Comparison of ENCODE assay signal across 10 mouse cellular contexts in genomic region chr14:27031142-27031541, GRCm38 (mm10). TPM values are rescaled to one million over a fixed set of nuclear protein-coding genes. Genes with fewer than 3 reads are reported as not detected.
DNase-seq lines count a peak whose midpoint lies in the region; ATAC-seq lines count a peak whose summit lies in the region.
"Had no signal": no experiment of that assay in that cellular context is flagged by ENCODE, and none has a peak within 500 bp of the region (broad histone marks: within the 10 kb centered on the region; RNA-seq: fewer than 3 reads in every experiment).

No protein-coding gene starts in this region.

- H3K4me1 ChIP-seq in midbrain, embryonic 11.5 days (ENCODE audit: control insufficient read depth, insufficient read depth, low read length): no peaks in the 10 kb centered on the region
- H3K4me1 ChIP-seq in midbrain, embryonic 15.5 days: peaks cover 3% of the 10 kb centered on the region; the same call in 1 of the 2 replicates
- 0 out of 2 replicates have a peak, but pooled peaks cover 3% of the 10 kb centered on the region for H3K4me1 ChIP-seq in liver, embryonic 13.5 days (replicated peaks)

- H3K4me3 ChIP-seq in midbrain, embryonic 11.5 days (ENCODE audit: low read depth, low read length): no peak overlapping the region
- no peak overlapping the region for H3K4me3 ChIP-seq in midbrain, embryonic 15.5 days
- H3K4me3 ChIP-seq in liver, embryonic 13.5 days (replicated peaks): no peak overlapping the region
- H3K4me3 ChIP-seq: heart, embryonic 13.5 days had no signal

- H3K4me2 ChIP-seq in midbrain, embryonic 11.5 days: no peak overlapping the region
- no peak overlapping the region for H3K4me2 ChIP-seq in midbrain, embryonic 15.5 days
- H3K4me2 ChIP-seq in liver, embryonic 13.5 days: no peak overlapping the region
- H3K4me2 ChIP-seq: heart, embryonic 13.5 days had no signal

- no peaks in the 10 kb centered on the region for H3K9me3 ChIP-seq in midbrain, embryonic 11.5 days (ENCODE audit: control insufficient read depth, low read length)
- no peaks in the 10 kb centered on the region for H3K9me3 ChIP-seq in midbrain, embryonic 15.5 days
- no peaks in the 10 kb centered on the region for H3K9me3 ChIP-seq in liver, embryonic 13.5 days (replicated peaks)
- H3K9me3 ChIP-seq: heart, embryonic 13.5 days had no signal

- ATAC-seq in midbrain, embryonic 11.5 days (ENCODE audit: low FRiP score): peak; percentile 40; the same call in 1 of the 2 replicates
- ATAC-seq in midbrain, embryonic 15.5 days (replicated peaks): no peak
- ATAC-seq in liver, embryonic 13.5 days (ENCODE audit: low read depth): no peak

- DNase-seq in midbrain, embryonic 11.5 days (ENCODE audit: low spot score, missing footprints): peak; percentile 96
- peak; percentile 78 for DNase-seq in adrenal gland, postnatal 25 days
- DNase-seq in fat pad, adult 2 months (ENCODE audit: extremely low read depth, low read depth, low spot score): peak; percentile 13
- DNase-seq in kidney, adult 18-20 months: peak; percentile 87
- DNase-seq in liver, embryonic 13.5 days: peak; percentile 22
- peak; percentile 52 to 71 for DNase-seq in right cerebral cortex, postnatal 10 days (ENCODE audit: low spot score in 2 of 2)
- DNase-seq in urinary bladder, postnatal 14 days (ENCODE audit: low spot score): peak; percentile 84

- WGBS in midbrain, embryonic 11.5 days: 10% methylated on average over 4 of the region's 4 CpGs
- WGBS in midbrain, embryonic 15.5 days: 10% methylated on average over 4 of the region's 4 CpGs
- WGBS in liver, embryonic 13.5 days (ENCODE audit: insufficient replicate concordance): 13% methylated on average over 4 of the region's 4 CpGs

- no peaks in the 10 kb centered on the region for H3K27me3 ChIP-seq in midbrain, embryonic 11.5 days (ENCODE audit: control insufficient read depth, insufficient read depth, low read length)
- no peaks in the 10 kb centered on the region for H3K27me3 ChIP-seq in midbrain, embryonic 15.5 days (replicated peaks)
- H3K27me3 ChIP-seq in liver, embryonic 13.5 days: no peaks in the 10 kb centered on the region; the same call in 1 of the 2 replicates
- H3K27me3 ChIP-seq: heart, embryonic 13.5 days had no signal

- no peaks in the 10 kb centered on the region for H3K36me3 ChIP-seq in midbrain, embryonic 11.5 days (ENCODE audit: control insufficient read depth, insufficient read depth, low read length)
- H3K36me3 ChIP-seq in midbrain, embryonic 15.5 days (replicated peaks): no peaks in the 10 kb centered on the region
- H3K36me3 ChIP-seq in liver, embryonic 13.5 days: no peaks in the 10 kb centered on the region
- H3K36me3 ChIP-seq: heart, embryonic 13.5 days had no signal

- H3K27ac ChIP-seq in midbrain, embryonic 11.5 days (ENCODE audit: low read depth, low read length): no peak overlapping the region
- H3K27ac ChIP-seq in midbrain, embryonic 15.5 days: no peak overlapping the region
- no peak overlapping the region for H3K27ac ChIP-seq in liver, embryonic 13.5 days
- H3K27ac ChIP-seq: heart, embryonic 13.5 days had no signal

- no peak overlapping the region for H3K9ac ChIP-seq in midbrain, embryonic 11.5 days (ENCODE audit: low read length)
- H3K9ac ChIP-seq in midbrain, embryonic 15.5 days: no peak overlapping the region
- H3K9ac ChIP-seq in liver, embryonic 13.5 days: no peak overlapping the region
- H3K9ac ChIP-seq: heart, embryonic 13.5 days had no signal

RNA-seq across cellular contexts. Expression of gene Il17rd, which starts 7.6 kb away (rescaled TPM):
- 3.3 and 4.7 TPM in 2 replicates for polyA plus RNA-seq in midbrain, embryonic 11.5 days (2014; fragmentation: Nextera tagmentation; extraction: Ambion mirVana)
- polyA plus RNA-seq in midbrain, embryonic 15.5 days (2015; fragmentation: Nextera tagmentation; extraction: Ambion mirVana): 2.2 and 2.3 TPM in 2 replicates
- total RNA-seq in adrenal gland, postnatal 25 days (2021): 2.4 and 3.5 TPM in 2 replicates
- 0.09 and 0.17 TPM in 2 replicates for polyA plus RNA-seq in liver, embryonic 13.5 days (2015; fragmentation: Nextera tagmentation; extraction: Ambion mirVana)

RNA-seq across cellular contexts. Expression of gene Hesx1, which starts 36.9 kb away (rescaled TPM):
- polyA plus RNA-seq in midbrain, embryonic 11.5 days (2014; fragmentation: Nextera tagmentation; extraction: Ambion mirVana): 0.39 TPM in 1 of 2 replicates, not detected in the other
- polyA plus RNA-seq in midbrain, embryonic 15.5 days (2015; fragmentation: Nextera tagmentation; extraction: Ambion mirVana): 0.23 and 0.29 TPM in 2 replicates
- 0.70 TPM in 1 of 2 replicates, not detected in the other for total RNA-seq in adrenal gland, postnatal 25 days (2021)
- polyA plus RNA-seq in liver, embryonic 13.5 days (2015; fragmentation: Nextera tagmentation; extraction: Ambion mirVana): 17.0 and 17.7 TPM in 2 replicates
- polyA plus RNA-seq: neural tube, embryonic 14.5 days had no signal

Comparison
In these comparisons a context has a peak if more than half of its experiments do, and no peak if none do; other contexts are left out.
1. DNase-seq: peak in every context shown above with its lines; median percentile 96 in midbrain, embryonic 11.5 days; 87 in kidney, adult 18-20 months; 84 in urinary bladder, postnatal 14 days; 78 in adrenal gland, postnatal 25 days; 62 in right cerebral cortex, postnatal 10 days; 22 in liver, embryonic 13.5 days; 13 in fat pad, adult 2 months.
2. RNA of gene Hesx1, which starts 36.9 kb away (polyA plus RNA-seq): 17.0 to 17.7 TPM in liver, embryonic 13.5 days; 0.23 to 0.29 TPM in midbrain, embryonic 15.5 days and 0.39 TPM in midbrain, embryonic 11.5 days; every median in the first group is over 10 times any median in the second.